Mouse (Mus musculus): ENCODE results near the gene Dusp5. TPM values are rescaled to one million over a fixed set of nuclear protein-coding genes. Genes with fewer than 3 reads are reported as not detected.
"Not testable (repeated sequence)": the region's sequence is repeated elsewhere in the genome, so short reads cannot be mapped to it uniquely, and the experiment has no call there.

Dusp5 gene
- polyA plus RNA-seq, 1 experiment, result 22.5 TPM

DNA sequence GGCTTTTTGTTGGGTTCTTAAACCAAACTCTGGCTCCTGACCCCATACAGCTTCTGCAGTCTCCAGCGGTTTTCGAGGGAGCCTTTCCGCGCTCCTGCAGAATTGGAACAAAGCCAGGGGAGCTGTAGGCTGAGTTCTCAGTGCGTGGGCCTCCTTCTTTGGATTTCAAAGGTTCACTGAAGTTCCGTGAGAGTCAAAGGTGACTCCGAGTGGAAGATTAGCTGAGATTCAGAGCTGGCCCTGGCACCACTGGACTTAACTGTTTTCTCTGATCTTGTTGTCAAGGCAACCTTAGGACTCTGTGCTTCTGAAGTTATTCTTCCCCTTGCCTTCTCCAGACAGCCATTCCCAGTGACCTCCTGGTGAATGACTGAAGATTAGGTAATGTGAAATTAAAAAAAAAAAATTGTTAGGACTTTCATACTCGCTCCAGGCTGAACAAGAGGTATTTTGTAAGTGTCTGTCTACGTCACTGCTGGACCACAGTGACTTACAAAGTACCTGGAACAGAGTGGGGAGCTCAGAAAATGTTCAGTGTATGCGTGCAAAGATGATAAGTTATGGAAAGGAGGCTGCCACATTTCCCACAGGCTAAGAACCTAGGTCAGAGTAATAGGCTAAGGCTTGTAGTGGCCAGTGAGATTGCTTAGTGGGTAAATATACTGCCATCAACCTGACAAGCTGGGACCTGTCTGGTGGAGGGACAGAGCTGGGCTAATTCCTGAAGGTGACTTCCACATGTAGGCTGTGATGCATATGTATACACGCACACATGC lies 48.3 kb downstream of the Dusp5 start:
- no peak overlapping the region for H3ac ChIP-seq (ENCODE audit: control insufficient read depth, insufficient read length, low read depth)
- no peaks in the 10 kb centered on the region for H3K79me3 ChIP-seq (ENCODE audit: low read depth)
- TF ChIP-seq MAX (IDR thresholded peaks at IDR 0.05), result no peak
- no peak for TF ChIP-seq CTCF (IDR thresholded peaks at IDR 0.05; ENCODE audit: control insufficient read depth, insufficient read depth, insufficient read length)
- TF ChIP-seq USF1 (IDR thresholded peaks at IDR 0.05; ENCODE audit: low read depth), result no peak
- no peak for TF ChIP-seq MYOG (IDR thresholded peaks at IDR 0.05; ENCODE audit: control insufficient read depth, extremely low read depth, insufficient read length)
- no peak for TF ChIP-seq MYOD1 (IDR thresholded peaks at IDR 0.05; ENCODE audit: control insufficient read depth, insufficient read length, low read depth)
- no peak for TF ChIP-seq CEBPB (IDR thresholded peaks at IDR 0.05; ENCODE audit: low read depth)
- no peak for TF ChIP-seq FOSL1 (IDR thresholded peaks at IDR 0.05; ENCODE audit: insufficient read depth, low read length, poor library complexity, severe bottlenecking)
- H3K79me2 ChIP-seq (ENCODE audit: control insufficient read depth, insufficient read depth), result no peaks in the 10 kb centered on the region
- H3K27me3 ChIP-seq (ENCODE audit: control insufficient read depth, insufficient read depth, insufficient read length), result no peaks in the 10 kb centered on the region
- no peaks in the 10 kb centered on the region for H3K36me3 ChIP-seq (ENCODE audit: control insufficient read depth, insufficient read depth)
- H3K4me3 ChIP-seq (ENCODE audit: insufficient read depth, poor library complexity, severe bottlenecking), result no peak overlapping the region

GRCm38 (mm10) chr19:53578597-53579252 lies 49.8 kb downstream of the Dusp5 start:
- peak; percentile 34 for TF ChIP-seq CTCF (IDR thresholded peaks at IDR 0.05; ENCODE audit: control insufficient read depth, insufficient read depth, insufficient read length)
- TF ChIP-seq MAX (IDR thresholded peaks at IDR 0.05), result no peak
- TF ChIP-seq MYOD1 (IDR thresholded peaks at IDR 0.05; ENCODE audit: control insufficient read depth, insufficient read length, low read depth), result no peak
- H3K4me3 ChIP-seq (ENCODE audit: insufficient read depth, poor library complexity, severe bottlenecking), result no peak overlapping the region
- H3K36me3 ChIP-seq (ENCODE audit: control insufficient read depth, insufficient read depth), result no peaks in the 10 kb centered on the region
- no peak overlapping the region for H3ac ChIP-seq (ENCODE audit: control insufficient read depth, insufficient read length, low read depth)
- H3K79me2 ChIP-seq (ENCODE audit: control insufficient read depth, insufficient read depth), result no peaks in the 10 kb centered on the region
- H3K27me3 ChIP-seq (ENCODE audit: control insufficient read depth, insufficient read depth, insufficient read length), result no peaks in the 10 kb centered on the region
- H3K79me3 ChIP-seq (ENCODE audit: low read depth), result no peaks in the 10 kb centered on the region

- not testable (repeated sequence) for H3K27me3 ChIP-seq (ENCODE audit: control insufficient read depth, insufficient read depth, insufficient read length); H3K79me2 ChIP-seq (ENCODE audit: control insufficient read depth, insufficient read depth); H3K79me3 ChIP-seq (ENCODE audit: low read depth); H3ac ChIP-seq (ENCODE audit: control insufficient read depth, insufficient read length, low read depth); H3K4me3 ChIP-seq (ENCODE audit: insufficient read depth, poor library complexity, severe bottlenecking); H3K36me3 ChIP-seq (ENCODE audit: control insufficient read depth, insufficient read depth)
Observed at GRCm38 (mm10) chr19:53580271-53580670, 51.4 kb downstream of the Dusp5 start.

- not testable (repeated sequence) for H3K27me3 ChIP-seq (ENCODE audit: control insufficient read depth, insufficient read depth, insufficient read length); H3ac ChIP-seq (ENCODE audit: control insufficient read depth, insufficient read length, low read depth)
Observed at GRCm38 (mm10) chr19:53587686-53588085, 58.8 kb downstream of the Dusp5 start.

DNA sequence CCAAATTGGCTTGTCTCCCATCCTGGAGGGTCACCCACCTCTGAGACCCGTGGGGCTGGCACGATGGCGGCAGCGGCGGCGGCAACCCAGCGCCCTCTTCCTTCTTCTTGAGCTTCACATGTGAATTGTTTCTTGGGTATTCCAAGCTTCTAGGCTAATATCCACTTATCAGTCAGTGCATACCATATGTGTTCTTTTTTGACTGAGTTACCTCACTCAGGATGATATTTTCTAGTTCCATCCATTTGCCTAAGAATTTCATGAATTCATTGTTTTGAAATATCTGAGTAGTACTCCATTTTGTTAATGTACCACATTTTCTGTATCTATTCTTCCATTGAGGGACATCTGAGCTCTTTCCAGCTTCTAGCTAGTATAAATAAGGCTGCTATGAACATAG lies 60.1 kb downstream of the Dusp5 start, which contains the start of gene Nutf2-ps1:
Gene Nutf2-ps1 (minus strand): TSS at position 101 of the 400 bp plus-strand sequence.
- not testable (repeated sequence) for H3K79me2 ChIP-seq (ENCODE audit: control insufficient read depth, insufficient read depth); H3ac ChIP-seq (ENCODE audit: control insufficient read depth, insufficient read length, low read depth); H3K79me3 ChIP-seq (ENCODE audit: low read depth); H3K36me3 ChIP-seq (ENCODE audit: control insufficient read depth, insufficient read depth); H3K27me3 ChIP-seq (ENCODE audit: control insufficient read depth, insufficient read depth, insufficient read length); H3K4me3 ChIP-seq (ENCODE audit: insufficient read depth, poor library complexity, severe bottlenecking)

More at GRCm38 (mm10) chr19:53587686-53588085, 58.8 kb downstream of the Dusp5 start:
- H3K36me3 ChIP-seq (ENCODE audit: control insufficient read depth, insufficient read depth); H3K4me3 ChIP-seq (ENCODE audit: insufficient read depth, poor library complexity, severe bottlenecking); H3K79me3 ChIP-seq (ENCODE audit: low read depth); H3K79me2 ChIP-seq (ENCODE audit: control insufficient read depth, insufficient read depth): not testable (repeated sequence)

Other genes starting within 250 kb of the Dusp5 start
- 10.5 TPM for gene Mxi1, start 218.6 kb upstream of the Dusp5 start, polyA plus RNA-seq (2012; fragmentation: generic; extraction: Trizol)
- gene Gm10197, start 157.3 kb upstream of the Dusp5 start, polyA plus RNA-seq (2012; fragmentation: generic; extraction: Trizol), result not detected
- gene Smndc1, start 138.5 kb upstream of the Dusp5 start, polyA plus RNA-seq (2012; fragmentation: generic; extraction: Trizol), result 31.9 TPM
- gene Nutf2-ps1, start 60.0 kb downstream of the Dusp5 start, polyA plus RNA-seq (2012; fragmentation: generic; extraction: Trizol), result 17.0 TPM
- gene Smc3, start 71.3 kb downstream of the Dusp5 start, polyA plus RNA-seq (2012; fragmentation: generic; extraction: Trizol), result 10.1 TPM
- gene Rbm20, start 148.2 kb downstream of the Dusp5 start, polyA plus RNA-seq (2012; fragmentation: generic; extraction: Trizol), result 23.1 TPM